Mouse (Mus musculus) layer of hippocampus, adult 2 months (tissue): ENCODE data around the gene Rnf216. TPM values are rescaled to one million over a fixed set of nuclear protein-coding genes. Genes with fewer than 3 reads are reported as not detected.

Experiments used
- DNase-seq, 2 experiments: peaks; one replicate each; pipeline ENCODE4 v3.0.0; 2022; ENCODE audit warnings: low spot score in 2 of 2
- H3K27ac ChIP-seq: fragments of 200-600 bp; 2 replicates; pipeline ENCODE4 v1.8.1; 2022
- H3K4me3 ChIP-seq: fragments of 200-600 bp; 2 replicates; pipeline ENCODE4 v1.8.1; 2022; ENCODE audit warnings: mild to moderate bottlenecking
- CTCF ChIP-seq: fragments of 200-600 bp; conservative IDR thresholded peaks from 2 replicates; pipeline ENCODE4 v1.8.1; 2022; ENCODE audit warnings: antibody characterized with exemption, mild to moderate bottlenecking, moderate library complexity
- total RNA-seq, 2 experiments: library from RNA; stranded (reverse); gene quantifications; 2 replicates each; pipeline ENCODE4 v1.2.3; 2021

Gene Rnf216
- total RNA-seq, 2 experiments from 2014 or later = 47.8 to 52.5 TPM

DNA sequence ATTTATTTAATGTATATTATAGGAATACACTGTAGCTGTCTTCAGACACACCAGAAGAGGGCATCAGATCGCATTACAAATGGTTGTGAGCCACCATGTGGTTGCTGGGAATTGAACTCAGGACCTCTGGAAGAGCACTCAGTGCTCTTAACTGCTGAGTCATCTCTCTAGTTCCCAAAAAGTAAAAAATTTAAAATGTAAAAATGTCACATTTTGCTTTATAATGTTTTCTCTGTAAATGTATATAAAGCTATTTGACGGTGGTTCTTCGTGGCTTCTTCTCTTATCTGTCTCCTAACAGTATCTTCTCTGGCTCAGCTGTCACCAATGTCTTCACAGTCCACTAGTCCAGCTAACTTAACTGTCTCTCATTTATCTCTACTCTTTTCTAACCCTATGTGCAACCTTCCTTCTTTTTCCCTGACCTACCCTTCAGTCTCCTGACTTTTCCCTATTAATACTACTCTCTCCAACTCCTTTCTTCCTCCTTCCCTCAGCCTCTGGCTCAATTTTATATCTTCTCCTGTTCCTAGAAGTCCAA lies 36.1 kb downstream of the Rnf216 start:
- Histone ChIP-seq H3K4me3 (no peak overlapping the region), H3K27ac (no peak overlapping the region)
- no peak for DNase-seq
- 0 out of 2 replicates have a peak, but pooled peaks have one; percentile 15 for TF ChIP-seq CTCF

DNA sequence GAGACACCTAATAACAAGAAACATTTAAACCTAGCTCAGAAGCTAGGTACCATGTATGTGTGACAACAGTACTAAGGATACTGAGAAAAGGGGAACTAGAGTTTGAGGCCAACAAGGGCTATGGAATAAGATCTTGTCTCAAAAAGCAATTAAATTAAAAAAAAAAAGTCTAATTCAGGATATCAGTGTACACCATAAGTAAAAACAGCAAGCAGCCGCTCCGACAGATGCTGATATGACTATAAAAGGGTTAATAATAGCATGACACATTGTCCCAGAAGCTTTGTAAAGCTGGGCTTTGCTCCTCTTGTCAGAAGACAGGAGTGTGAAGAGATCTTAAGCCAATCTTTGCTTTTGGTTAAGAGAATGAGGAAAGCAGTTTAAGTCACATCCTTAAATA lies 36.8 kb downstream of the Rnf216 start:
- no peak for TF ChIP-seq CTCF
- DNase-seq = no peak
- Histone ChIP-seq H3K4me3 (no peak overlapping the region), H3K27ac (no peak overlapping the region)

DNA sequence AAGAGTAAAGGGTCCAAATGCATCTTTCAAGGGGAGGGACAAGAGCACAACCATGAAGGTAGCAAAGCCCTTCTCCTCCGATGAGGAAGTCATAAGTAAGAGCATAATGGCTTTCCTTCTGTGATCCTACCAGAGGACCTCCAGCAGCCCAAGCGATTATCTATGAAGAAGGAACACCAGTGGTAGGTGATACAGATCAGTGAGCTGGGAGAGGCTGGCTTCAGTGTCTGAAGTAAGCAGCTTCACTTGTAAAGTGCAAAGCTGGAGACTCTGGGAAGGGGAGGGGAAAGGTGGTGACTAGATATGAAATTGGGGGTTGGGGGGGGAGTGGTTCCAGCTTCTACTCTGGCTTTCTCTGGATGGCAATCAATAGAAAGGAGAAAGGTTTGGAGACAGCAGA lies 43.7 kb downstream of the Rnf216 start:
- H3K4me3 ChIP-seq = no peak overlapping the region
- no peak overlapping the region for H3K27ac ChIP-seq
- no peak for TF ChIP-seq CTCF
- DNase-seq = no peak

GRCm38 (mm10) chr5:143068382-143068781 lies 44.4 kb downstream of the Rnf216 start:
- DNase-seq = no peak
- Histone ChIP-seq H3K27ac (no peak overlapping the region), H3K4me3 (no peak overlapping the region)
- no peak for TF ChIP-seq CTCF

DNA sequence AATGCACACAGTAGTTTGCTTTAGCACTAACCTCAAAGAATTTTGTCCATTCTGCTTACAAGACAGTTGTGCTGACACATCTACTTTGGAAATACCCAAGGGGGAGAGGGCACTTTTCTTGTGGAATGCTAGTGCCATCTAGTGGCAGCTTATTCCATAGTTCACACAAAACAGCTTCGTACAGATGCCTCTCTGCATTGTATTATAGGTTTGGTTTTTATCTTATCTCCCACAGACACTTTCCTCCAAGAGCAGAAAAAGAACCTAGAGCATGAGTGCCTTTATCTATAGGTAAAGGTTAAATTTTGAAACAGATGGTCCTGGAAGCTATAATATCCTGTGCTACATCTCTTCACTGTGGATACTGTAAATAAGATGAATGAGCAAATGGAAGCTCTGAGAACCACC lies 46.2 kb downstream of the Rnf216 start:
- peak; percentile 79 to 84 for DNase-seq
- peak overlapping the region; percentile 83 for H3K27ac ChIP-seq
- no peak overlapping the region for H3K4me3 ChIP-seq
- peak; percentile 97 for TF ChIP-seq CTCF

GRCm38 (mm10) chr5:143066096-143066495 lies 46.7 kb downstream of the Rnf216 start:
- DNase-seq = no peak
- Histone ChIP-seq H3K27ac (peak overlapping the region; percentile 83), H3K4me3 (no peak overlapping the region)
- TF ChIP-seq CTCF = no peak

DNA sequence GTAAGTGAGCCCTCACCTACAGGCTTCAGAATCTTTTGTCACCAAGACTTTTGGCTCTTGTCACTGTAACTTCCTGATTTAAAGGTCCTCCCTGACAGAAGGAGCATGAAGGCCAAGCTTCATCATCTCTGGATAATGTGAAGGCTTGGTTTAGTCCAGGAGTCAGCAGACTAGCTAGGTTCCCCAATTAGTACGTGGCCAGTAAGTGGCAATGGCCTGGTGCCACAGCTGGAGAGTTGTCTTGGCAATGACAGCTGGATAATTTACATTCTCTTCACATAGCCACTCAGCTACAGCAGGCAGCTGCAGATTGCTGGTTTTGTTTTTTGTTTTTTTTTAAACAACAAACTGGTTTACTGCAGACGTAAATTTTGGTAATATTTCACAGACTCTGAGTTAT lies 47.6 kb downstream of the Rnf216 start:
- no peak for TF ChIP-seq CTCF
- DNase-seq = peak in 1 of 2 experiments; percentile 39
- H3K27ac ChIP-seq = peak overlapping the region; percentile 83
- no peak overlapping the region for H3K4me3 ChIP-seq

GRCm38 (mm10) chr5:143062251-143062650 lies 50.5 kb downstream of the Rnf216 start:
- H3K27ac ChIP-seq = no peak overlapping the region
- TF ChIP-seq CTCF = no peak
- no peak for DNase-seq
- H3K4me3 ChIP-seq = no peak overlapping the region

DNA sequence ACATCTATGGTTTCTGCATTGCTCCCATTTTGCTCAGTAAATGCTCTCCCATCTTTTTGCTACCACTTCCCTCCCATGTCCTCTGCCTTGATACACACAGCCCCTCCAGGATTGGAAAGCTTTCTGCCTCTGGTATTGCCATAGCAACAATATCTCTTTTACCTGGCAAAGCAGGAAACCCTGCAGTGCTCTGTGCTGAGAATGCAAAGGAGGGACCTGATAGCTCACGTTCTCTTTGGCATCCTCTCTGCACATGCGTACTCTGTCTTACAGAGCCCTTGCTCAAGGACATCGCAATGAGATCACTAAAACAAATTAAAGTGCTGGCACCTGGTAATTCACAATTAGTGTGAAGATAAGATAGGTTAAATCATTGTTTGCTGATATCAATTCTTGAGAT lies 51.3 kb downstream of the Rnf216 start:
- Histone ChIP-seq H3K27ac (peak overlapping the region; percentile 64), H3K4me3 (no peak overlapping the region)
- DNase-seq = no peak
- TF ChIP-seq CTCF = no peak

- Histone ChIP-seq H3K27ac (peak overlapping the region; percentile 64), H3K4me3 (no peak overlapping the region)
- TF ChIP-seq CTCF = no peak
- no peak for DNase-seq
These were observed 51.9 kb downstream of the Rnf216 start for GRCm38 (mm10) chr5:143060774-143061385.

DNA sequence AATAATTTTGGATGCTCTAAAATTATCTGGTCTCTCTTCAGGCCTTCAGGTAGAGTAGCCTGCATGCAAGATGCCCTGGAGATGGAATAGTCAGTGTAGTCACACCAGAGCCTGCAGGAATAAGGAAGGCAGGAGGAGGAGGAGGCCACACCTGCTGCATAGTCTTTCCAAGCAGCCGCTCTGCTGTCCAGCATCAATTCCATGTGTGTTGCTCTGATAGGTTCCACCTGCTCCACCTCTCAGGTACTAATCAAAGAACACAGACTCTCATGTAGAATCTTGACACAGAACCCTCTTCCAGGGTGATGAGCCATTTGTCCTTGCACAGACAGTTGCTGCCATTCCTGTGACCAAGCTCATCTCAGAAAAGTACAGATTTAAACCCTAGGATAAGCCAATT lies 52.8 kb downstream of the Rnf216 start:
- Histone ChIP-seq H3K27ac (peak overlapping the region; percentile 88), H3K4me3 (no peak overlapping the region)
- TF ChIP-seq CTCF = no peak
- no peak for DNase-seq

- no peak for TF ChIP-seq CTCF
- Histone ChIP-seq H3K27ac (peak overlapping the region; percentile 88), H3K4me3 (no peak overlapping the region)
- DNase-seq = no peak
These were observed 53.6 kb downstream of the Rnf216 start for GRCm38 (mm10) chr5:143059182-143059581.

DNA sequence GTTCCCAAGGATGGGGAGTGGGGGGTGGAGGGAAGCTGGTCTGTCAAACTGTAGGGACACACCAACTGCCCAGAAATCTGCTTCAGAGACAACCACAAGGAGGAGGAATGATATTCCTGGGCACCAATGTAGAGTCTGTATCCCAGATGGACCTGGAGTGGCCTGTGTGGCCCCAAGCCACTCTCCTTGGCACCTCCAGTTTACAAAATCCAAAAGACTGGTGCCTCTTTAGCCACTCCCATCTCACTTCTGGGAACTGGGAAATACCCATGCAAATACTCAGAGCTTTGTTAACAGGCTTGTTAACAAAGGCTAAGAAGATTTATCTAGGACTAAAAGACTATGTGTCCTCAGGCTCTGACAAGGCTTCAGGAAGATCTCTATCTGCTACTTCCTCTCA lies 54.1 kb downstream of the Rnf216 start:
- TF ChIP-seq CTCF = no peak
- DNase-seq = no peak
- Histone ChIP-seq H3K27ac (peak overlapping the region; percentile 88), H3K4me3 (no peak overlapping the region)

GRCm38 (mm10) chr5:143058208-143058607 lies 54.6 kb downstream of the Rnf216 start:
- DNase-seq = no peak
- Histone ChIP-seq H3K27ac (peak overlapping the region; percentile 88), H3K4me3 (no peak overlapping the region)
- TF ChIP-seq CTCF = no peak
